Mouse (Mus musculus): ENCODE measurements around the gene Aldoart1. TPM values are rescaled to one million over a fixed set of nuclear protein-coding genes. Genes with fewer than 3 reads are reported as not detected.

Gene Aldoart1
- polyA plus RNA-seq (2012): not detected in 2 replicates

DNA sequence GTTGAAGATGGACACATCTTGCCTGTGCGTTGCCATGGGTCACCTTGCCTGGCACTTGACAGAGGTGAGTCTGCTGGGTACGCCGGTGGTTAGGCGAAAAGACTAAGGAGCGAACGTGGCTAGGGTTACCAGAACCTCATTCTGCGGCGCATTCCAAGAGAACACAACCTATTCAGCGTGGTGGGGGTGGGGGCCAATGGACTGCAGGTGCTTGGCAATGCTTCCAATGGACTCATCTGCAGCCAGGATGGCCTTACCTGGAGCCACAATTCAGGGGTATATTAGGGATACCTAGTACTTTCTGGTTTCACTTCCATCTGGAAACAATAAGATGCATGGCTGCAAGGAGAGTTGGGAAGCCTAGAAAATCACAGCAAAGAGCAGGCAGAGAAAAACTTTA, at the start of gene Aldoart1:
Gene Aldoart1, minus strand, starts transcription at position 101 of the 400 bp plus-strand sequence.
- Histone ChIP-seq H3K4me3 (replicated peaks) (no peak within 1 kb of the TSS), H3K9me3 (ENCODE audit: control insufficient read depth, low read length) (peaks cover 15% of the 10 kb centered on the region), H3K36me3 (ENCODE audit: control insufficient read depth) (no peaks in the 10 kb centered on the region), H3K27me3 (ENCODE audit: control insufficient read depth) (no peaks in the 10 kb centered on the region), H3K4me1 (ENCODE audit: control insufficient read depth) (no peaks in the 10 kb centered on the region)
- TF ChIP-seq TAL1 (IDR thresholded peaks at IDR 0.05; ENCODE audit: low read length) (no peak), GATA1 (IDR thresholded peaks at IDR 0.05; ENCODE audit: low read length) (no peak)

DNA sequence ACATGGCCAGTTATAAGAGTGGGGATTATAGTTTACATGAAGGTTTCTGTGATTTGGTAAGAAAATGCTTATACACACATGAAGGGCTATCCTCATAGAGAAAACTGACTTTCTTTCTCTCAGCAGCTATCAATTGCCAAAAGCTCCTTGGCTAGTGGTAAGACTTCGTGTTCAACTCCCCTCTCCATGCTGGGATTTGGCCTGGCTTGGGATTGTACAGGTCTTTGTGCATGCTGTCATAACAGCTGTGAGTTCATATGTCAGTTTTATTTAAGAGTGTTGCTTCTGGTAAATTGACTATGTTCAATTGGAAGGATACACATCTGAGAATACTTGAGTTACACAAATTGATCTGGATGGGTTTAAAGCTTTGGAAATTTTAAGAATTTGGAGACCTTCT, 49.1 kb upstream of the Aldoart1 start:
- Histone ChIP-seq H3K27me3 (ENCODE audit: control insufficient read depth) (no peaks in the 10 kb centered on the region), H3K4me1 (ENCODE audit: control insufficient read depth) (no peaks in the 10 kb centered on the region), H3K4me3 (replicated peaks) (no peak overlapping the region), H3K9me3 (ENCODE audit: control insufficient read depth, low read length) (no peaks in the 10 kb centered on the region; the same call in 1 of the 2 replicates), H3K36me3 (ENCODE audit: control insufficient read depth) (no peaks in the 10 kb centered on the region)
- no peak for TF ChIP-seq TAL1 (IDR thresholded peaks at IDR 0.05; ENCODE audit: low read length)
- TF ChIP-seq GATA1 (IDR thresholded peaks at IDR 0.05; ENCODE audit: low read length): no peak

DNA sequence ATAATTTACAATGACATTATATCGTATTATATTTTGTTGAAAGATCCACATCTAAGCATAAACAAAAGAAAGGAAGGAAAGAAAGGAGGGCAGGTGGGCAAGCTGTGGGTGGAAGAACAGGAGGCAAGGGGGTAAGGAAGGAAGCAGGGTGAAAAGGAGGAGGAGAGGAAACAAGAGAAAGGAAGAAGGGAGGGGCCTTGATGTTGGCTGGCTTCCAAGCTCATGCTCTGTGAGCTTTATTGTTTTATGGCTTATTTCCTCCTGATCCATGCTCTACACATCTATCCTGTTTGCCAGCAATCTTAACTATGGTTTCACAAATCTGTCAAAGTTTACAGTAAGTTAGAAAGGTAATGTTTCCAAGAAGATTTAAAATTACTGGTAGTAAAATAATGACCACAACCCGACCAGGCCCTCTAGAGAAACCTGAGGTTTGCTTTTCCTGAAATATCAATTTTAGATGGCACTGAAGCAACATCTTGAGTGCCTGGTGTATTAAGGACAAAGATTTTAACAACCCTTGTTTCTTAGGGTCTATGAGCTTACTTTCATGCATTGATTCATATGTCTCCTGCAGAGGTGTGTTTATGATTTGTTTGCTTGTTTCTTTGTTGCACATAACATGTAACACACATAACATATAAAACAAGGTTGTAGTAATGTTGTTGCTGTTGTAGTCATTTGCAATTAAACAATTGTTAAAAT, 13.1 kb upstream of the Aldoart1 start:
- TF ChIP-seq GATA1 (IDR thresholded peaks at IDR 0.05; ENCODE audit: low read length) (no peak), TAL1 (IDR thresholded peaks at IDR 0.05; ENCODE audit: low read length) (no peak)
- Histone ChIP-seq H3K36me3 (ENCODE audit: control insufficient read depth) (no peaks in the 10 kb centered on the region), H3K4me3 (replicated peaks) (no peak overlapping the region), H3K27me3 (ENCODE audit: control insufficient read depth) (no peaks in the 10 kb centered on the region), H3K9me3 (ENCODE audit: control insufficient read depth, low read length) (no peaks in the 10 kb centered on the region), H3K4me1 (ENCODE audit: control insufficient read depth) (no peaks in the 10 kb centered on the region)

DNA sequence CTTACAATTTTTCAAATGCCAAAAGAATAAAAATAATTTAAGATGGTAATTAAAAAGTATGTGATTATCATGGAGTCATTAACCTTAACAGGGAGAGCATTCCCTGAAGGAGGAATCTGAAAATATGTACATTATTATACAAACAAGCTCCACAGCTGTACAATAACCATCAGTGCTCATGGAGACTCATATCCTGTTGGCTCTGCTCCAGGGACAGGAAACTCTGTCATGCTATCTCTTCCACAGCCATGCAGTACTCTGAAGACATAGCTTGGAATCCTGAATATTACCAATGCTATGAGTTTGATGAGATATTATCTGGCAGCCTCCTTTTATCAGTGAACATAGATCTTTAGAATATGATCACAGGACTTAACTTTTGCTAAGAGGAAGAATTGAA, 8.2 kb downstream of the Aldoart1 start:
- no peaks in the 10 kb centered on the region for H3K9me3 ChIP-seq (ENCODE audit: control insufficient read depth, low read length)
- H3K4me3 ChIP-seq (replicated peaks): no peak overlapping the region
- H3K4me1 ChIP-seq (ENCODE audit: control insufficient read depth): no peaks in the 10 kb centered on the region
- no peaks in the 10 kb centered on the region for H3K36me3 ChIP-seq (ENCODE audit: control insufficient read depth)
- H3K27me3 ChIP-seq (ENCODE audit: control insufficient read depth): no peaks in the 10 kb centered on the region
- no peak for TF ChIP-seq GATA1 (IDR thresholded peaks at IDR 0.05; ENCODE audit: low read length)
- TF ChIP-seq TAL1 (IDR thresholded peaks at IDR 0.05; ENCODE audit: low read length): no peak

DNA sequence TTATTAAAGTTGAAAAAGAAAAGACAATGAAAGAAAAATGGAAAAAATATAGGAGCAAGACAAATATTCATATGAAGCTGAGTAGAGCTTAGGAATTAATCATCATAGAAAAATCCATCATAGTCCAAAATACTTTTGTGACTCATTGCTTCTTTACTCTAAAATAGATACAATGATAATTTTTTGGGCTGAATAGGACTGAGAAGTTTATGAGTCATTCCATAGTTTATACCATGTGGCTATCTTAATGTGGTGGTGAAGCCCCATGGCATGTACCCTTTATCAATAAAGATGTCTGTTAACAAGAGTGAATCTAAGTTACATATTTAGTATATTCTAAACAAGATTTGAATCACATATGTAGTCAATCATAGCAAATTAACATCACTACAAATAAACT, 9.4 kb downstream of the Aldoart1 start:
- H3K4me3 ChIP-seq (replicated peaks): no peak overlapping the region
- no peaks in the 10 kb centered on the region for H3K36me3 ChIP-seq (ENCODE audit: control insufficient read depth)
- no peaks in the 10 kb centered on the region for H3K9me3 ChIP-seq (ENCODE audit: control insufficient read depth, low read length)
- TF ChIP-seq GATA1 (IDR thresholded peaks at IDR 0.05; ENCODE audit: low read length) (no peak), TAL1 (IDR thresholded peaks at IDR 0.05; ENCODE audit: low read length) (no peak)
- no peaks in the 10 kb centered on the region for H3K27me3 ChIP-seq (ENCODE audit: control insufficient read depth)
- no peaks in the 10 kb centered on the region for H3K4me1 ChIP-seq (ENCODE audit: control insufficient read depth)

DNA sequence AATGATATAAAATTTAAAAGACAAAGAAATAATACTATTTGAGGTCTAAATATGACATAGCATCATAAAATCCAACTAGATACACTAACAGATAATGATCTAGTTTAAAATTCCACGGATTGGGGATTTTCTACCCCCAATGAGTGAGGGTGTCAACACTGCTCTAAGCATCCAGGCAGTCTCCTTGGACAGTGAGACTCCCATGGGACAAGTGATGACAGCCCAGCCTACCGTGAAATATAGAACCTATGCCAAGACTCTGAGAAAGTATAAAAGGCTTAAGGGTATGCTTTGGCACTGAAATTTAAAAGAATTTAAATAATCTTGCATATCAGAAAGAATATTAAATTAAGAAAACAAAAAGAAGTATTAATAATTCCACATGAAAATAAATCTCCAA, 16.0 kb downstream of the Aldoart1 start:
- no peak overlapping the region for H3K4me3 ChIP-seq (replicated peaks)
- no peaks in the 10 kb centered on the region for H3K9me3 ChIP-seq (ENCODE audit: control insufficient read depth, low read length)
- H3K36me3 ChIP-seq (ENCODE audit: control insufficient read depth): no peaks in the 10 kb centered on the region
- TF ChIP-seq TAL1 (IDR thresholded peaks at IDR 0.05; ENCODE audit: low read length): no peak
- TF ChIP-seq GATA1 (IDR thresholded peaks at IDR 0.05; ENCODE audit: low read length): no peak
- H3K27me3 ChIP-seq (ENCODE audit: control insufficient read depth): no peaks in the 10 kb centered on the region
- no peaks in the 10 kb centered on the region for H3K4me1 ChIP-seq (ENCODE audit: control insufficient read depth)

DNA sequence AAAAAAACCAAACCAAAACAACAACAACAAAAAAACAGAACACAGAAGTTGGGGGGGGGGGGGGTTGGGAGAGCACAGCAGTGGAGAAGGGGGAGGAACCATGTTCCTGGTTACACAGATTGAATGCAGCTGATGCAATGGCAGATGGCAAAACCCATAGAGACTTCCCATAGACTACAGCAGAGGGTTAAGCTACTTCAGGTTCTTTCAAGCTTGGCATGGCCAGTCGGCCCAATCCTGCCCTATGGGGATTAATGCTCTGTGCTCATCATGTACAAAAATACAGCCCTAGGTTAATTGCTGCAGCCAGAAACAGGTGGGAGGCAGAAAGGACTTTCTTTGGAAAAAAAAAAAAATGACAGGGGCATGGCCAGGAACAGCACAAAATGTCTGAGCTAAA, 17.0 kb downstream of the Aldoart1 start:
- TF ChIP-seq TAL1 (IDR thresholded peaks at IDR 0.05; ENCODE audit: low read length) (no peak), GATA1 (IDR thresholded peaks at IDR 0.05; ENCODE audit: low read length) (no peak)
- H3K4me1 ChIP-seq (ENCODE audit: control insufficient read depth): no peaks in the 10 kb centered on the region
- H3K9me3 ChIP-seq (ENCODE audit: control insufficient read depth, low read length): no peaks in the 10 kb centered on the region
- H3K27me3 ChIP-seq (ENCODE audit: control insufficient read depth): no peaks in the 10 kb centered on the region
- no peak overlapping the region for H3K4me3 ChIP-seq (replicated peaks)
- no peaks in the 10 kb centered on the region for H3K36me3 ChIP-seq (ENCODE audit: control insufficient read depth)

DNA sequence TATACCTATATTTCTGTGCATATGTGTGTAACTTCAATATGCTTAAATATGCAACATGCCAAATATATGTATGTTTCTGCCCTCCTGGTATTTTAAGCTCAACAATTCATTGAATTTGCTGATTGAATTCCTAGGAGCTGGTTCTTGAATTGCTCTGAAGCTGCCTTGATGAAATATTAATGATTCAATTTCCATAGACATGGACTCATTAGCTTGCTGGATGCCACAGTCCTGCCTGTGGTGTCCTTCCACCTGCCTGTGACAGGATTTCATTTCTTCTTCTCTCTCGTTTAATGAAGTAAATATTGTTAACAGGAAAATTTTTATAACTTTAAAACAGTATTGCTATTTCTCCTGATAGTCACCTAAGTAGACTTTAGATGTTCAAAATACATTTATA, 51.6 kb downstream of the Aldoart1 start:
- Histone ChIP-seq H3K9me3 (ENCODE audit: control insufficient read depth, low read length) (peaks cover 3% of the 10 kb centered on the region), H3K36me3 (ENCODE audit: control insufficient read depth) (no peaks in the 10 kb centered on the region), H3K4me3 (replicated peaks) (no peak overlapping the region), H3K27me3 (ENCODE audit: control insufficient read depth) (no peaks in the 10 kb centered on the region), H3K4me1 (ENCODE audit: control insufficient read depth) (no peaks in the 10 kb centered on the region)
- TF ChIP-seq GATA1 (IDR thresholded peaks at IDR 0.05; ENCODE audit: low read length): no peak

All from erythroblast, embryonic 14.5 days (primary cell).